Comparison of ENCODE assay signal across 8 mouse cellular contexts in the genomic region with DNA sequence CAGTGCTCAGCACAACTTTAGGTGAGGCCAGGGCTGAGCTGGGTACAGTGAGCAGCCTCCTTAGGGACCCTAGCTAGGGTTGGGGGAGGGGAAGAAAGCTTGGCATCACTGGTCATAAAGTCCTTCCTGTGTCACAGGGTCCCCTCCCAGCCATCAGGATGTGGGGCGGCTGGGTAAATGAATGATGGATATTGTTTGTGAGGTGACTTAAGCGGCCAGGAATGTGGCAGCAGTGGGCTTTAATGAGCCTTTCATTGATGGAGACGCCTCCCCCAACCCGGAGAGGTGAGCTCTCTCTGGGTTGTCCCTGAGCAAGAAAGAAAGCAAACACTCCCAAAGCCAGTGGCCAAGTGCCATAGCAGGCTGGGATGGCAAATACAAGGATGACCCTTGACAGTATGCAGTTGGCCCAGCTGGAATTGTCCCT. TPM values are rescaled to one million over a fixed set of nuclear protein-coding genes. Genes with fewer than 3 reads are reported as not detected.
DNase-seq lines count a peak whose midpoint lies in the region; ATAC-seq lines count a peak whose summit lies in the region.

No protein-coding gene starts in this region.

- H3K27me3 ChIP-seq in hindbrain, embryonic 10.5 days (ENCODE audit: insufficient read depth, poor library complexity, severe bottlenecking): no peaks in the 10 kb centered on the region
- no peaks in the 10 kb centered on the region for H3K27me3 ChIP-seq in limb, embryonic 13.5 days
- H3K27me3 ChIP-seq in neural tube, embryonic 13.5 days: no peaks in the 10 kb centered on the region

- peak; percentile 59 for DNase-seq in 3T3-L1 (ENCODE audit: low read depth, low spot score)
- DNase-seq in embryo, embryonic 10 days (ENCODE audit: low spot score): peak; percentile 74
- no peak for DNase-seq in hindbrain, embryonic 10.5 days (ENCODE audit: low spot score)
- DNase-seq in natural killer cell, adult 2 months (ENCODE audit: low spot score in 2 of 2): no peak
- no peak for DNase-seq in cerebellum, postnatal 14 days
- no peak for DNase-seq in ovary, postnatal 36 days (ENCODE audit: low spot score)

- H3K4me1 ChIP-seq in hindbrain, embryonic 10.5 days (replicated peaks): peaks cover 76% of the 10 kb centered on the region
- peaks cover 83% of the 10 kb centered on the region for H3K4me1 ChIP-seq in limb, embryonic 13.5 days
- peaks cover 83% of the 10 kb centered on the region for H3K4me1 ChIP-seq in neural tube, embryonic 13.5 days (replicated peaks)

- 0 out of 2 replicates have a peak overlapping the region, but pooled peaks have one; percentile 7 for H3K4me3 ChIP-seq in hindbrain, embryonic 10.5 days
- 0 out of 2 replicates have a peak overlapping the region, but pooled peaks have one; percentile 1 for H3K4me3 ChIP-seq in limb, embryonic 13.5 days
- H3K4me3 ChIP-seq in neural tube, embryonic 13.5 days: no peak overlapping the region

- H3K9ac ChIP-seq in limb, embryonic 13.5 days: peak overlapping the region; percentile 56; the same call in 1 of the 2 replicates
- peak overlapping the region; percentile 34; the same call in 1 of the 2 replicates for H3K9ac ChIP-seq in neural tube, embryonic 13.5 days

- peak overlapping the region; percentile 83 for H3K27ac ChIP-seq in hindbrain, embryonic 10.5 days
- H3K27ac ChIP-seq in limb, embryonic 13.5 days: peak overlapping the region; percentile 96
- H3K27ac ChIP-seq in neural tube, embryonic 13.5 days (replicated peaks): peak overlapping the region; percentile 65

- WGBS in hindbrain, embryonic 10.5 days: 22% methylated on average over 4 of the region's 4 CpGs
- 3% methylated on average over 4 of the region's 4 CpGs for whole genome bisulfite sequencing in limb, embryonic 13.5 days
- WGBS in neural tube, embryonic 13.5 days: 3% methylated on average over 4 of the region's 4 CpGs

- peak; percentile 70 for ATAC-seq in limb, embryonic 13.5 days (ENCODE audit: low FRiP score, low read depth)
- peak; percentile 32; the same call in 1 of the 2 replicates for ATAC-seq in neural tube, embryonic 13.5 days (ENCODE audit: low read depth)

- peaks cover 34% of the 10 kb centered on the region for H3K36me3 ChIP-seq in hindbrain, embryonic 10.5 days
- peaks cover 10% of the 10 kb centered on the region for H3K36me3 ChIP-seq in limb, embryonic 13.5 days
- H3K36me3 ChIP-seq in neural tube, embryonic 13.5 days: peaks cover 1% of the 10 kb centered on the region

- H3K4me2 ChIP-seq in limb, embryonic 13.5 days (replicated peaks): peak overlapping the region; percentile 48
- H3K4me2 ChIP-seq in neural tube, embryonic 13.5 days: no peak overlapping the region

- no peaks in the 10 kb centered on the region for H3K9me3 ChIP-seq in hindbrain, embryonic 10.5 days
- no peaks in the 10 kb centered on the region for H3K9me3 ChIP-seq in limb, embryonic 13.5 days
- no peaks in the 10 kb centered on the region for H3K9me3 ChIP-seq in neural tube, embryonic 13.5 days

RNA-seq across cellular contexts. Expression of a gene that starts 38.3 kb away (rescaled TPM):
- polyA plus RNA-seq in hindbrain, embryonic 10.5 days (2016; fragmentation: Nextera tagmentation; extraction: Ambion mirVana): 216 and 245 TPM in 2 replicates
- polyA plus RNA-seq in limb, embryonic 13.5 days (2015; fragmentation: Nextera tagmentation; extraction: Ambion mirVana): 270 and 300 TPM in 2 replicates
- polyA plus RNA-seq in neural tube, embryonic 13.5 days (2015; fragmentation: Nextera tagmentation; extraction: Ambion mirVana): 142 and 147 TPM in 2 replicates

RNA-seq across cellular contexts. Expression of a gene that starts 42.7 kb away (rescaled TPM):
- 0.40 TPM in 1 of 2 replicates, not detected in the other for polyA plus RNA-seq in hindbrain, embryonic 10.5 days (2016; fragmentation: Nextera tagmentation; extraction: Ambion mirVana)
- polyA plus RNA-seq in limb, embryonic 13.5 days (2015; fragmentation: Nextera tagmentation; extraction: Ambion mirVana): 0.94 and 0.97 TPM in 2 replicates
- 0.29 and 0.55 TPM in 2 replicates for polyA plus RNA-seq in neural tube, embryonic 13.5 days (2015; fragmentation: Nextera tagmentation; extraction: Ambion mirVana)

RNA-seq across cellular contexts. Expression of a gene that starts 57.8 kb away (rescaled TPM):
- polyA plus RNA-seq in hindbrain, embryonic 10.5 days (2016; fragmentation: Nextera tagmentation; extraction: Ambion mirVana): 426 and 432 TPM in 2 replicates
- 422 and 454 TPM in 2 replicates for polyA plus RNA-seq in limb, embryonic 13.5 days (2015; fragmentation: Nextera tagmentation; extraction: Ambion mirVana)
- polyA plus RNA-seq in neural tube, embryonic 13.5 days (2015; fragmentation: Nextera tagmentation; extraction: Ambion mirVana): 352 and 359 TPM in 2 replicates

RNA-seq across cellular contexts. Expression of a gene that starts 58.0 kb away (rescaled TPM):
- 8.8 and 9.0 TPM in 2 replicates for polyA plus RNA-seq in hindbrain, embryonic 10.5 days (2016; fragmentation: Nextera tagmentation; extraction: Ambion mirVana)
- 9.5 and 10.0 TPM in 2 replicates for polyA plus RNA-seq in limb, embryonic 13.5 days (2015; fragmentation: Nextera tagmentation; extraction: Ambion mirVana)
- polyA plus RNA-seq in neural tube, embryonic 13.5 days (2015; fragmentation: Nextera tagmentation; extraction: Ambion mirVana): 4.1 and 5.3 TPM in 2 replicates

Comparison
In these comparisons a context has a peak if more than half of its experiments do, and no peak if none do; other contexts are left out.
1. DNase-seq: peak in 3T3-L1 (single experiment) and embryo, embryonic 10 days (single experiment); none in hindbrain, embryonic 10.5 days (single experiment), natural killer cell, adult 2 months (0 of 2), cerebellum, postnatal 14 days (0 of 2) and ovary, postnatal 36 days (single experiment).
2. Peak in every context shown above with its lines, with median percentiles within 50 percentile points of each other: H3K27ac ChIP-seq.